Mouse (Mus musculus) cerebellum, adult 9-11 months (tissue): Measurements from ENCODE around the gene Ccdc57.

Source experiments
- DNase-seq: peaks from one replicate; pipeline ENCODE4 v3.0.0; 2022

The Ccdc57 gene

DNA sequence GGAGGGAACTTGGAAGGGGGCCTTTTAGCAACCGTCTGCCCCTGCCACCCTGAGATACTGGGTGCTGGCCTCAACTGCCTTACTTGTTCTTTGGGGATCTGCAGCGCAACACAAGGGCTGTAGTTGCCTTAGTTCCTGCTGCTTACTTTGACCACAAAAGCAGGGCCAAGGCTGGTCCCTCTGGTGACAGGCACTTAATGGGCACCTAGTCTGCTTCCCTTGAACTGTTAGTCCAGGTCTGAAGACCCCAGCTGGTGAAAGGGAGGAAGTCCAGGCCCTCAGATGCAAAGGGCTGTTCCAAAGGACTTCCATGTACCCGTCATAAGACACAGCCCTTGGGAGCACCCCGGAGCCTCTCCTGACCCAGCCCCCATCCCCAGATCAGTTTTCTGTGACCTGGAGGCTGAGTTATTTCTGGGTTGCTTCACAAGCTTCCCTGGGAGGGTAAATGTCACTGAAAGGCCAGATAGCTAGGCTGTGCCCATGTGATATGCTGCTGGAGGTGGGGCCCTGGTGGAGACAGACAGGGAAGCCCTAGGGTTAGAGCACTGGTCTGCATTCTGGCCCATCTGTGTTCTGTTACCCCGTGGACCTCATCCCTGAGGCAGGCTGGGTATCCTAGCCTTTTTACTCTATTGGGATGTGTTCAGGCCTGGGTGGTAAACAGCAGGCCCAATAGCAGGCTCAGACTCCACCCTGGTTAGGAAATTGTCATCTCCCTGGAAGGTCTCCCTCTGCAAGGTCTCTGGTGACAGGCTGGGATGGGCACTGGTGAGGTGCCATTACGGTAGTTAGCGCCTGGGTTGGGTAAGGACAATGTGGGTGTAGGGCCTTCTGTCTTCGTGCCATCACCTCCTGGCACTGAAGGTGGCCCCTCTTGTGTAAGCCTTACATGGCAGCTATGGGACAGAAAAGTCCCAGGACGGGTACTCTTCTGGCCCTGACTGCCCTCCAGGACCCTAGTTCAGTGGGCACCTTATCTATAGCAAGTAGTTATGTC is 19.4 kb upstream of the Ccdc57 start:
- no peak for DNase-seq

DNA sequence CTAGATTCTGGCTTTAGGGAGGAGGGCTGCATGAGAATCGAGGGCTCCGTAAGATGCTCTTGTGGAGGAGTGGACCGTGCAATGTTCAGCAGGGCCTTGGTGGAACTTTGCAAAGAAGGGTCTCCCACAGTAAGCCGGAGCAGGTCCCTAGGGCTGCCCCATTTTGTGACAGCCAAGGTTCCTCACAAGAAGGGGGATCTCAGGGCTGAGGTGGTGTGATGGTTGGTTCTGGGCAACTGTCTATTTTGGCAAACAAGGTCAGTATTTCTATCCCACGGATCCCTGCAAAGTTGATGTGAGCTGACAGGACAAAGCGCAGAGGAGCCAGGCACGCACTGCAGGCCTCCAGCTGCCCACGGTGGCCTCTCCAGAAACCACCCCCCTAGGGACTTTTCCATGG is 18.6 kb upstream of the Ccdc57 start:
- no peak for DNase-seq

DNA sequence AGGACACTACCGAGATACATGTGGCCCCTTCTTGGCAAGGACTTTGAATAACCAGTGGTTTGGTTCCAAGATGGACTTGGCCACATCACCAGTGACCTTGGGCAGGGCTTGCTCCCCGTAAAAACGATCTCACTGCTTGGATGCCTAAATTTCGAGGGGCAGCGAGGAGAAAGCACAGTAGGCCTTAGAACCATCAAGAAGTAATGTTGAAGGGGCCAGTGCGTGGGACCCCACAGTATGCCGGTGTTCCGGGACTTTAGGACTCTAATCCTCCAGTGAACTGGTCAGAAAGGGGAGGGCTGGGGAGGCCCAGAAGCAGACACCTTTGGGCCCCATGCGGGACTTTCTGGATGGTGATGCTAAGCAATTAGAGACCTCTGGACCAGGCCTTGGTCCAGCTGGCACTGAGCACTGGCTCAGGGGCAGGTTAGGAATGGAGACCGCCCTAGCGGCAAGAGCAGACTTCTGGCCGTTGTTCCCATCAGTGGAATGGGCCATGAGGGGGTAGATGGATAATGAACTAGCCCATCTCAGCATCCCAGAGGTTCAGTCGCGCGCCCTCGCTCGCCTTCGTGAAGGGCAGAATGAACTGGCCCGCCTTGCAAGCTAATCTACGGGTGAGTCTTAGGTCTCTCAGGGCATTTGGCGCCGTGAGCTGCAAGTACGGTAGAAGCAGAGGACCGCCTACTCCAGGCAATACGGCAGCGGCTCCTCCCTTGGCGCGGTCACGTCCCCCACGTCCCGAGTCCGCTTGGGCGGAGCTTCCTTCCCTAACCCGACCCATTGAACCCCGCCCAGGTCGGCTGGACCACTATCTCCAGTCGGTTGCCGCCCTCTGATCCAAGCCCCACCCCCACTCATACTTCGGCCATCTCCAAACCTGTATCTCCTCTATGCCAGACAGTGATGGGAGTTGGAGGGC is 17.9 kb upstream of the Ccdc57 start:
- peak; percentile 93 for DNase-seq

DNA sequence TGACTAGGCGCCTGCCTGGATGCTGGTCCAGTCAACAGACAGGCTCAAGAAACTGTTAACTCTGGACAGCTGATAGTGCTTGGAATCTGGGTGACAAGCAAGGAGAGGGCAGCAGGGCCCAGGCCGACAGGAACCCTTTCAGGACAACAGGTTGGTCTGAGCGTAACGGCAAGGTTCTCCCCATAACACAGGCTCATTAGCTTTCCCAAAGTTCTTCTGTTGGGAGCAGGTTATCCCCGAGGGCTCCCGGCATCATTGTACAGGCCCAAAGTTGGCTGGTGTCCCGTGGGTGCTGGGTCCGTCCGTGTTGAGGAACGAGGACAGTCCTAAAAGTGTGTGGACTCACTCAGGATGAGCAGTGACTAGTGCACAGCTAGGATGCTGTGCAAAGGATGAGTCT is 17.2 kb upstream of the Ccdc57 start:
- DNase-seq: no peak

DNA sequence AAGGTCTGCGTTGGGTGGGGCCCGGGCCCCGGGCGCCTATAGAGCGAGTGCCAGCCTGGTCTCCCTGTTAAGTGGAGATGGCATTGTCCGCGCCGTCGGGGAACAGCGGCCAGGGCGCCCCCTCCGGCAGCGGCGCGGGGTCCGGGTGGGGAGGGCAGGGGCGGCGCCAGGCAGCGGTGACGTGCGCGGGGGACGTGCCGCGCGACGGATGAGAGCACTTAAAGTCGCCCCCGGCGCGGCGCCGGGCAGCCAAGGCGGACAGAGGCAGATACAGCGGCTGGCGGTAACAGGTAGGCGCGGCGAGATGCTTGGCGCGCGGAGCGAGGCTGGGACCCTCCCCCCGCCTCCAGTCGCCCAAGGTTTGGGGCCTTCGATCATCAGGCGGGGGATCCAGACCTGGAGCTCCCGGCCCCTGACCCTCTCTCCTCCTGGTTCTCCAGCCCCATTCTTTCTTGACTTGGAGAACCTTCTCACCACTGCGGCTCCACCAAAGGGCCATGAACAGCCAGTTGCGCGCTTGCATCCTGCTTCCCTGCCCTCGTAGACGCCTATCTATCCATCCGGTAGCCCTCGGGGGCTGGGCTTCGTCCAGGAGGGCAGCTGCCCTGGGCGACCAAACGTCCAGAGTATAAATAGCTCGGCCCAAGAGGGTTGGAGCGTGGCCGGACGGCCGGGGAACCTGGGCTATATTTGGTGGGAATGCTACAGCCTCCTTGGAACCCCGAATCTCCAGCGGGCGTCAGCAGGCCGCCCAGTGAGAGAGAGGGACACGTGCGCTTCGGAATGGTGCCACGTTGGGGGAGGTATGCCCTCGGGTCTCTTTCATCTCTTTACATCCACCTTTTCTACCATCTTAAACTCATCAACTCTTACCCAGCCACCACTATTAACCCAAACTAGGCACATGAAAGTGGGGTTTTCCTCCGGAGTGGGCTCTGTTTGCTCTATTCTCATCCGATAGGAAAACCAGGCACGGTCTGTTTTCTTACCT is 16.5 kb upstream of the Ccdc57 start:
- no peak for DNase-seq

DNA sequence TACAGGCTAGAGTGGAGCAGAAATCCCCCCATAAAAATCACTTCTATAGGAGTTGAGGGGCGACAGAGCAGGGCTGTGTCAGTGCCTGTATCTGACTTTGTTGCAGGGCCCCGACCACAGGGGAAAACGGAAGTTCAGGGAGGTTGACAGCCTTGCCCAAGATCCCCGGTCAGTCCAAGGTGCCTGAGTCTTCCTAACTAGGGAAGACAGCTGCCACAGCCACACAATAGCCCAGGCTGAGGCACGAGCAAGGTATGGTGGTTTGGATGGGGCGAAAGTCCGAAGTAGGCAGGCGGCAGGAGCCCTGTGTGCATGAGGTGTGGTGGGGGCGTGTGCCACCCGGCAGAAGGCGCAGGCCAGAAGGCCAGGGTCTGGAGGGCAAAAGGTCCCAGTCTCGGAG is 15.7 kb upstream of the Ccdc57 start, which contains the start of gene Slc16a3:
Gene Slc16a3 (plus strand): TSS at position 153 of the 400 bp plus-strand sequence.
- no peak for DNase-seq

DNA sequence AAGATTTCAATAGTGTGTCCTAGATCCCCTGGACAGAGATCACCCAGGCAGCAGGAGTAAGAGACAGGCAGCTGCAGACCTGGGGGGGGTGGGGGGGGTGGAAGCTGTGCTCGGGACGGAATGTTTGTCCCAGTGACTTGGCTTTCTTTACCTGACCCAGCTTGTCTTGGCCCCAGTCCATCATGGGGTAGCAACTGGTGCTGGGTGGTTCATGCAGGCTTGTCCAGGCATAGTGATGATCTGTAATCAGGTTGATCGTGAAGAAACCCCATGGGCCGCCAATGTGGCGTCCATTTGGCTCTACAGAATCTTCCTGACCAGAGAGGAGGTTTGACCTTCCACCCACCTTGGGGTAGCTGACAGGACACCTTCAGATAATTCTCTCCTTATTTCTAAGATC is 13.3 kb upstream of the Ccdc57 start:
- DNase-seq: no peak

DNA sequence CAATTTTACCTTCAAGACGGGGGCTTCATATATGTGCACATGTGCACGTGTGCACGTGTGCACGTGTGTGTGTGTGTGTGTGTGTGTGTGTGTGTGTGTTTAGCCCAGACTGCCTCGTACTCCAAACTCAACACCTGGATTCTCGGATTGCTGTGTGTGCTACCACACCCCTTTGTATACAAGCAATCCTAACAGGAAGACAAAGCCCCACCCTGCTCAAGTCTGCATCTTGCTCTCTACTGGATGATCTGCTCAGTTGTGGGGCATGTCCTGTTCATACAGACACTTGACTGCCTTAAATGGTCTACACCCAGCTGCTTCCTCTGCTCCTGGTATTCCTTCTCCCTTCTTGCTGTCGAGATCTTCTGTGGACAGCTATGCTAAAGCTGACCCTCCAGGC is 12.6 kb upstream of the Ccdc57 start:
- no peak for DNase-seq

DNA sequence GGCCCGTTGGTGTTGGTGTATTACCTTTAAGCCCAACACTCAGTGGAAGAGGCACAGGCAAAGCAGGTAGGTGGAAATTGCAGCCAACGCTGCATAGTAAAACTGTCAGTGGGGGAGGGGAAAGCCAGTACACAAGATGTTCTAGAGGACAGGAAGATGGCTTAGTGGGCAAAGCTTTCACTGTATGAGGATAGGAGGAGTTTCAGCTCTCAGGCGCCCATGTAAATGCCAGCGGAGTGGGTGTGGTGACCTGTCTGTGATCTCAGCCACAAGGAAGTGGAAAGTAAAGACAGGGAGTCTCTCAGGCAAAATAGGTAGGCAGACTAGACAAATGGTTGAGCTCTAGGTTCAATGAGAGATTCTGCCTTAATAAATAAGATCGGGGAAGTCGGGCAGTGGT is 8.3 kb upstream of the Ccdc57 start:
- DNase-seq: no peak

DNA sequence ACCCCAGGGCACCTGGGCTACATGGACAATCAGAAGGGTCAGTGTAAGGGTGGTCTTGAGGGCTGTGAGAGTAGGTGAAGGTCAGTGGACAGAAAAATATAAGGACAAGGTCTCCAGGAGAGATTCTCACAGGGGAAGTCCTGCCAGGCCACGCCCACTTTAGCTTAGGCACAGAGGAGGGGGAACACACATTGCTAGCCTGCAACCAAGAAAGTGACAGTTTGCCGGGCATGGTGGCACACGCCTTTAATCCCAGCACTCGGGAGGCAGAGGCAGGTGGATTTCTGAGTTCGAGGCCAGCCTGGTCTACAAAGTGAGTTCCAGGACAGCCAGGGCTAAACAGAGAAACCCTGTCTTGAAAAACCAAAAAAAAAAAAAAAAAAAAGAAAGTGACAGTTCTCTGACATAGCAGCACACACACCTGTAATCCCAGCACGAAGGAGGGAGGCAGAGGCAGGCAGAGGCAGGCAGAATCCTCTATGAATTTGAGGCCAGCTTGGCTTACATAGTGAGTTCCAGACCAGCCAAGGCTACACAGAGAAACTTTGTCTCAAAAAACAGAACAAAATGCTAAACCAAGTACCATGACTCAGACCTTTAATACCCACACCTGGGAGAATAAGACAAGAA is 7.2 kb upstream of the Ccdc57 start:
- DNase-seq: no peak

DNA sequence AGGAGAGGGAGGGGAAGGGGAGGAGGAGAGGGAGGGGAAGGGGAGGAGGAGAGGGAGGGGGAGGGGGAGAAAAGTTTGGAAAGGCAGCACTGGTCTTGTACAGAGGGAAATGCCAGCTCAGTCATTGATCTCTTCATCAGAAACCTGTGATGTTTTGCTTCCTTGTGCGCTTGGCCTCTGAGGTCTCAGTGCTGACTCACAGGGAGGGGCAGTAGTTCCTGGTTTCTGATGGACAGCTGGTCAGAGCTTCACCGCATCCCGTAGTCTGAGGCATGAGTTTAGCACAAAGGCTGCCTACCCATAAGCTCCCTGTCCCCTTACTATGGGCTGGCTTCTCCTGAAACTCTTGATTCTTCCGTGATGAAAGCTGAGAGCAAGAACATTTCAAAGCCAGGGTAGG is 6.1 kb upstream of the Ccdc57 start:
- DNase-seq: no peak

DNA sequence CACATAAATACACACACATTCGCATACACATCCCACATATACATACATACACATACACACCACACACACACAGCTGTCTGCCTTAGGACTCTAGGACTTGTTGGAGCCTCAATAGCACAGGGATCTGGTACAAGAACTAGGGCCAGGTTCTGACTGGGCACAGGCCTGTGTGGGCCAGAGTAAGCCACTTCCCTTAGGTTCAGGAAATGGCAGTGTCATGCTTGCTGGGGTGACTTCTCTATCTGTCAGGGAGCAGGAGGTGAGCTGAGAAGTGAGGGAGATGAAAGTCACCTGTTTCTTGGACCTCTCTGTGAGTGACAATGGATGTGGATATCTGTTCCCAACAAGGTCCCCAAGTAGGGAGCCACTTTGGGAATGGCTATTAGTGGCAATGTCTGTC is 5.3 kb upstream of the Ccdc57 start:
- DNase-seq: no peak

DNA sequence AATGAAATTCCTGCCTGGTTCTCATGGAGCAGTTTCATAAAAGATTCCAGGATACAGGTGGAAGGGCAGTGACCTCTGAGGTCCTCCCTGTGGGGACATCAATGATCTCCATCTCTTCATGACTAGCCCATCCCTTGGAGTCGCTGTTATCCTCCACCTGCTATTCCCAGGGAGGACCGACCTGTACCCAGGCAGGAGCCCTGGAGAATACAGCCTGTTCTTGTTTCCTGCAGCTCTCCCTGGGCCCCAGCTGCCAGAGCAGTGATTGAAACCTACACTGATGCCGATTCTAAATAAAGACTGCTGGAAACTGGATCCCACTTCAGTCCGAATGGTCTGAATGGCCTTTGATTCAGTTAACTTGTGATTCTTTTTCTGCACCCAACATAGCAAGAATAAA is 1.2 kb downstream of the Ccdc57 start:
- no peak for DNase-seq

DNA sequence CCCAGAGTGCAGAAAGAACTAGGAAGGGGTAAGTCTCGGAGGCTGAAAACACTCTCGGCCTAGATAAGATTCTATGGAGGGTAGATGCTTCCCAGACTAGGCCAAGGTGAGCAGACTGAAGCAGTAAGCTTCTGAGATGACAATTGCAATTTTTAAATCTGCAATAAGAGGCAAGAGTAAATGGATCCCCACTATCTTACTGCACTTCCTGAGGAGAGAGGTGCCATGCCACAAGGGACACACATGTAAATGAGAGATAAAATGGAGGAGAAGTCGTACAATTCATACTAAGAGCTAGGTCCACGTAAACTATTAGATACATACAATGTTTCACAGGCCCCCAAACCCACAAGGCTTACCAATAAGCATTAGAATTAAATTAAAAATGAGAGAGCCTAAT is 4.2 kb downstream of the Ccdc57 start:
- DNase-seq: no peak

DNA sequence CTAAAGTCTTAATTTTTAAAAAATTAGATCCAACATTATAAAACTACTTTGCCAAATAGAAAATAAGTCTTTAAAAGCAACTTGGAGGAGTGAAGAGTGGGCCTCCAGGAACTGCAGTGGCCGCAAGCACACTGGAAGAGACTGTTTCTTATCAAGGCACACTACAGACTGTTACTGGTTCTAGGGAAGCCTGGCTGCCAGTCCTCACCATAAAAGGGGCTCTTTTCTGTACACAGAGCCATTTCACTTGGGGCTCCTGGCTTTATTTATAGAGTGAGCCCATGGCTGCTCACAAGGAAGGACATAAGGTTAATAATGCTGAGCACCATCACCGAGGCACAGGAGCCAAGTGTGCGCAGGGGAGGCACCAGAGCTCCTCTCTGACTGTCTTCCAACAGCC is 10.1 kb downstream of the Ccdc57 start:
- DNase-seq: no peak

DNA sequence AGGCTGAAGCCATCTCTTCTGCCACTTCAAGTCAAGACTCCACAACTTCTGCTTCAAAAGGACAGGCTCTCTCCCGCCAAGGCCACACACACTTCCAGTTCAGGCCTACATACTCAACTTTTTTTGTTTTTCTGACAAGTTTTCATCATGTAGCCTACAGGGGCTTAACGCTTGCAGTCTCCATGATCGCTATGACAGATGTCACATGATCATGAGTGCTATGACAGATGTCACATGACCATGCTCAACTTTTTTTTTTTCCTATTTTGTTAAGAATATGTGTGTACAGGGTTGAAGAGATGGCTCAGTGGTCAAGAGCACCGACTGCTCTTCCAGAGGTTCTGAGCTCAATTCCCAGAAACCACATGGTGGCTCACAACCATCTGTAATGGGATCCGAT is 14.9 kb downstream of the Ccdc57 start:
- DNase-seq: no peak

DNA sequence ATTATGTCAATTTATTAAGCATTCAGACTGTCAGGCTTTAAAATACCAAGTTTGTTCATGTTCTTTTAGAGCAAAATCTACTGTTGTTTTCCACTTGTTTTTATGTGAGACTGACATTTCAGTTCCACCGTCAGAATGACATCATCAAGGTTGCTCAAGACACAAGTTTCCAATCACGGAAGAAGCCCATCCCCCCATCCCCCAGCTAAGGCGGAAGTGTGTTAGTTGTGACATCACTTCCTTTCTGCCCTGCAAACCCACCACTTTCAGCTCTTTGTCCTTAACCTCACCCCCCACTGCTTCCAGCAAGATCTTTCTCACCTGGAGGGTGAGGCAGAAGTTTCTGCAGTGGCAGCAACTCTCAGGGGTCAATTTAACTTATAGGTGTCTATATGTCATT is 16.2 kb downstream of the Ccdc57 start:
- DNase-seq: no peak

DNA sequence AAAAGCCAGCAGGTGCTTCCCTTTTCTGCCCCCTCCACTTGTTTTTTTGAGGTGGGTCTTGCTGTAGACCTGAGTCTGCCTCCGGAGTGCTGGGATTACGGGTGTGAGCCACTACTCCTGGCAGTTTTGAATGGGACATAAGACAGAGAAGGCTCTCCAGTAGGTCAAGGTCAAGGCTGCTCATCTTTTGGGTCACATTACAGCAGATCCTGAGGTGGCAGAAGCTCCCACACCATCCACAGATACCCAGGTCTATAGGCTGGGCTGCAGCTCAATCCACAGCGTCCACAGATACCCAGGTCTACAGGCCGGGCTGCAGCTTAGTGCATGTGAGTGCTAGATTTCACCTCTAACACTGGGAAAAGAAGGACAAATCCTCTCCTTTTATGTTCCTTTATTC is 18.9 kb downstream of the Ccdc57 start:
- DNase-seq: no peak

DNA sequence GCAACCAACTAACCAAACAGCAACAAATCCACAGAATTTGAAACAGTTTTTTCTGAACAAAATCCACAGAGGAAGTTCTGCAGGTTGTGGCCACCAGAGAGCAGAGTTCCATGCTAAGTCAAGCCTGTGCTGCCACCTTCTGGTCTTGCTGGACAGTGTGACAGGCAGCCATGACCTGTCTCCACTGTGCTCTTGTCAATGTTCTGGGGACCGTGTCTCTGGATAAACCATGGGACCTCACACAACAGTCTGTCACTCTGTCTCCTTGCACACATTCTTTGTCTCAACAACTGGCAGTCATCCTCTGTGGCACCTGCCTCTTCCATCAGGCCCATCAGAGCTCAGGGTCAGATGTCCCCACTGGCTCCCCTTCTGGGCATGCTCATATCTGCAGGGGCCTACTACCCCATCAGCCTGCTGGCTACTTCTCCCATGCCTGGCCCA is 27.2 kb downstream of the Ccdc57 start:
- DNase-seq: peak; percentile 68

DNA sequence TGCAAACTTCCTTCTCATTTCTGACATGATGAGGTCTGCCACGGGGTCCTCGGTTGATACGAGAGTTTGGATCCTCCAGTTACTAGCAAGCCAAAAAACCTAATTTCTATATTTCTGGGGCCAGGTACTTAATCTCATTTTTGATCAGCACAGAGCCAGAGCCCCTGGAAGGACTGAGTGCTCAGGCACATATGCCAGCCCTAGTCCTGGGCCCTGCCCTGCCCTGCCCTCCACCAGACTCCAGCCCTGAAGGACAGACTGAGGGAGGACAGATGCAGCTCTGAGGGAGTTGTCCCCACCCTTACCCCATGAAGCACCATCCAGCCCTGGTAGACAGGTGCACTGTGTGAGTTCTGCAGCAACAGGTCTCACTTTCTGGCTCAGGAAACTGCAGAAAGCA is 28.1 kb downstream of the Ccdc57 start:
- no peak for DNase-seq

DNA sequence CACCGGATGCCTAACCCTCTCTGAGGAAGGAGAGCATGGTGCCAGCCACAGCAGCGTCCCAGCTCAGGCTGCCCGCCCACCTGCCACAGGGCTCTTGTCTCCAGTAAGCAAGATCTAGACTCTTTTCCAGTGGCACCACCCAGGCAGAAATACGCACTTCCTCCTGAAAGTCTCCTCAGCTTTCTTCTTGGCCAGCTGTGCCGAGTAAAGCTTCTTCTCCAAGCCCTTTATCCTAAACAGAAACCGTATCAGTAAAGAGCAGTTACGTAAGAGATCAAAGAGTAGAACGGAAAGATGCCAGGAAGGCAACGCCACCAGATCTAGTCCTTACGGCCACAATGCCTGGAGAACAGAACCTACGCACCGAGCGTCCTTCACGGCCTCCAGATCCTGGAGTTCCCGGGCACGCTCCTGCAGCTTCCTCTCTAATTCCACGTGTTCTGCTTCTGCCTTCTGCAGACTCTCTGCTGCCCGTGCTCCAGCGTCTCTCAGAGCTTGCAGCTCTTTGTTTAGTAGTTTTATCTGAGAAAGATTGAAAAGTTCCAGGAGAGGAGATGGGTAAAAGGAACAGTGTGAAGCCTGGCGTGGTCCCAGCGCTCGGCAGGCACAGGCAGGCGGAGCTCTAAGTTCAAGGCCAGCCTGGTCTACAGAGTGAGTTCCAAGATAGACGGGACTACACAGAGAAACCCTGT is 29.4 kb downstream of the Ccdc57 start:
- no peak for DNase-seq
